Mouse (Mus musculus) liver, embryonic 14.5 days (tissue): ENCODE measurements around the gene Sgtb.

ENCODE experiments used
- CTCF ChIP-seq: IDR thresholded peaks from 2 replicates; pipeline ENCODE4 v1.5.1; 2016; ENCODE audit warnings: antibody characterized with exemption, low read depth, control low read depth
- EP300 ChIP-seq: IDR thresholded peaks from 2 replicates; pipeline ENCODE4 v1.6.1; 2016; ENCODE audit warnings: antibody characterized with exemption, low read depth

DNA sequence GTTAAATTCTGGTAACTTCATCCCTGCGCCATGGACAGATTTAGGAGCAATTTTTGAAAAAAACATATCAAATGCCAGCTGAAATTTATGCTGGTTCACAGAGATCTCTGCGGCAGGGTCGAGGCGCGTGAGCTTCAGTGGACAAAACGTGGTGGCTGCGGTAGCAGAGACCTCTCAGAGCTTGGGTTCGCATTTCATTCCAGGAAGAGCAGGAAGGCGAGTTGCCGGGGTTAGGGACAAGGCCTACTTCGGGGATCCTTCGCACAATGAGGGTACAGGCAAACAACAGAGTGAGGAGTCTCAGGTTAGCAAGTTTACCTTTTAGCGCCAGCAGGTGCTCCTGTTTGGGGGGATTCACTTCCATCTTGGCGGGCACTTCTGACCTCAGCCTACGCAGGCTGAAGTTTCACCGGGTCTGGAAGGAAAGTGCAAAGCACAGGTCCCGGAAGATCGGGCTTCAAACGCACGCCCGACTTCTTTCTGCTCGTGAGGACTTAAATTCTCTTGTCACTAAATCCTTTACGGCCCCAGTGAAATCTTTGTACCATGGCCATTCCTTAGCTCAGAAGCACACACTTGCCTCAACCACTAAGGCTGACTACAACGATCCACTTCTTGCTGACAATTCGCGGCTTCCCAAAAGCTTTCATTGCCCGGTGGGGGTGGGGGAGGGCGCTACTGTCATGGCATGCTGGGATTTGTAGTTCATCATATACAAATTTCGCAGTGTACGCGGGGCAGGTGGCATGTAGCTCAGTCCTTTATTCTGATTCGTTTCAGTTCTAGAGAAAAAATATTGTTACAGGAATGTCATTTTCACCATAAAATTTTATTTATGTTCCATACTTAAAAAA lies 68.5 kb downstream of the Sgtb start, which contains the start of gene Trappc13:
- TF ChIP-seq CTCF (no peak), EP300 (0 out of 2 replicates have a peak, but pooled peaks have one; percentile 22)
